8 mouse cellular contexts compared by ENCODE assay signal in genomic region chrX:48019940-48020339, GRCm38 (mm10). TPM values are rescaled to one million over a fixed set of nuclear protein-coding genes. Genes with fewer than 3 reads are reported as not detected.
DNase-seq lines count a peak whose midpoint lies in the region; ATAC-seq and TF ChIP-seq lines count a peak whose summit lies in the region.
"Had no signal": no experiment of that assay in that cellular context is flagged by ENCODE, and none has a peak within 500 bp of the region (broad histone marks: within the 10 kb centered on the region; RNA-seq: fewer than 3 reads in every experiment).

No protein-coding gene starts in this region.

- peak overlapping the region in 1 of 2 experiments; percentile 28; a peak in 1 of 4 replicates for H3K4me3 ChIP-seq in ES-E14 (ENCODE audit: insufficient read depth in 1 of 2, low read depth in 1 of 2, low read length in 2 of 2, poor library complexity in 1 of 2, severe bottlenecking in 1 of 2)
- H3K4me3 ChIP-seq in bone marrow, adult 2 months (replicated peaks; ENCODE audit: control insufficient read depth, low read depth, low read length): no peak overlapping the region

- in situ Hi-C loops in ES-E14 (cut with MboI; ENCODE audit: low sequenced_read_pairs in 2 of 2, unreplicated experiment in 2 of 2): no loop called here

- peak; percentile 46 for DNase-seq in ES-E14 (ENCODE audit: low read depth, low spot score)
- peak; percentile 68 to 75 for DNase-seq in heart, postnatal 14 days
- peak; percentile 64 for DNase-seq in layer of hippocampus, adult 9-10 months (ENCODE audit: low spot score)
- DNase-seq in lung, postnatal 36 days: peak; percentile 77
- peak; percentile 48 to 67 for DNase-seq in spleen, adult 18-20 months

- H3K36me3 ChIP-seq in ES-E14 (ENCODE audit: control insufficient read depth, insufficient read depth, low read length, poor library complexity, severe bottlenecking): no peaks in the 10 kb centered on the region

- 6% methylated on average over 5 of the region's 5 CpGs for WGBS in bone marrow, adult 2 months

- intact Hi-C loops in heart, postnatal 14 days (cut with DNase I): loop anchor here (2.0 to 5.0 kb wide), 2 partner anchors 81 to 102 kb away; no protein-coding TSS in a partner anchor

- no peaks in the 10 kb centered on the region for H3K4me1 ChIP-seq in ES-E14 (ENCODE audit: control insufficient read depth in 2 of 2, insufficient read depth in 2 of 2, low read length in 2 of 2, poor library complexity in 1 of 2)
- H3K4me1 ChIP-seq in bone marrow, adult 2 months (ENCODE audit: control insufficient read depth, insufficient read depth, low read length): no peaks in the 10 kb centered on the region

- no peak overlapping the region for H3K27ac ChIP-seq in ES-E14 (ENCODE audit: insufficient read depth, low read depth, low read length, poor library complexity, severe bottlenecking)
- no peak overlapping the region for H3K27ac ChIP-seq in bone marrow, adult 2 months (ENCODE audit: control insufficient read depth, insufficient read depth, low read depth, low read length, poor library complexity)
- H3K27ac ChIP-seq: macrophage had no signal

- no peak overlapping the region for H3K9ac ChIP-seq in ES-E14 (ENCODE audit: insufficient read depth, low read depth, low read length, poor library complexity, severe bottlenecking)

- TF ChIP-seq POLR2A in bone marrow, adult 2 months (IDR thresholded peaks at IDR 0.05; ENCODE audit: borderline replicate concordance, control insufficient read depth, low read depth, low read length): no peak

- peak; percentile 67 for TF ChIP-seq CTCF in bone marrow, adult 2 months (IDR thresholded peaks at IDR 0.05; ENCODE audit: control insufficient read depth, insufficient read depth, low read length)

- ATAC-seq in erythroid progenitor cell, adult 5-6 weeks (replicated peaks; ENCODE audit: low FRiP score, poor library complexity, severe bottlenecking): 0 out of 2 replicates have a peak, but pooled peaks have one; percentile 61

- no peaks in the 10 kb centered on the region for H3K9me3 ChIP-seq in ES-E14 (ENCODE audit: control insufficient read depth, insufficient read depth, low read depth, low read length)

TF ChIP-seq in ES-E14, 5 proteins besides CTCF, POLR2A, EP300 and RAD21:
- TF ChIP-seq ZNF384 (IDR thresholded peaks at IDR 0.05; ENCODE audit: low read depth, low read length) (no peak), ZC3H11A (IDR thresholded peaks at IDR 0.05; ENCODE audit: borderline replicate concordance, low read depth, low read length) (peak; percentile 39; the same call in 1 of the 2 replicates)
TF ChIP-seq in ES-E14: peak in this region for 1.

RNA-seq across cellular contexts. Expression of gene Apln, which starts 14.7 kb away (rescaled TPM):
- total RNA-seq in ES-E14 (2012; rRNA removed): 0.95 and 1.7 TPM in 2 replicates
- 0.50 TPM in 1 of 2 replicates, not detected in the other for polyA plus RNA-seq in bone marrow, adult 2 months (2011; ENCODE audit: insufficient read depth, insufficient read length, low replicate concordance, missing spikeins)
- not detected in 2 replicates for total RNA-seq in erythroid progenitor cell, adult 5-6 weeks (2015; ENCODE audit: low replicate concordance)
- not detected in 2 replicates for total RNA-seq in erythroid progenitor cell, adult 5-6 weeks (2017; ENCODE audit: low replicate concordance)
- total RNA-seq in heart, postnatal 14 days (2021): 10 to 100 TPM; 13.2 to 20.6 TPM
